Mouse (Mus musculus): Measurements from ENCODE around the gene Zfp334. TPM values are rescaled to one million over a fixed set of nuclear protein-coding genes. Genes with fewer than 3 reads are reported as not detected.

Gene Zfp334
- polyA plus RNA-seq (2015; fragmentation: Nextera tagmentation; extraction: Ambion mirVana): 5.6 TPM in 2 replicates

- no peaks in the 10 kb centered on the region for H3K9me3 ChIP-seq
- peak within 1 kb of the TSS; percentile 81 for H3K27ac ChIP-seq
- peak within 1 kb of the TSS; percentile 64 for H3K4me2 ChIP-seq
- peak within 1 kb of the TSS; percentile 59 for H3K9ac ChIP-seq
- 2% methylated on average over 40 of the region's 40 CpGs for WGBS
- peak within 1 kb of the TSS; percentile 60 for H3K4me3 ChIP-seq (replicated peaks)
- no peaks in the 10 kb centered on the region for H3K27me3 ChIP-seq (replicated peaks)
- H3K36me3 ChIP-seq: peaks cover 23% of the 10 kb centered on the region
- ATAC-seq (ENCODE audit: insufficient read depth, low FRiP score, low read depth): peak; percentile 87
- H3K4me1 ChIP-seq: peaks cover 5% of the 10 kb centered on the region
Observed at GRCm38 (mm10) chr2:165387844-165388495, at the start of gene Zfp334. TSS of gene Zfp334 (minus strand) at chr2:165388259.

- Histone ChIP-seq H3K4me2 (no peak overlapping the region), H3K4me1 (no peaks in the 10 kb centered on the region), H3K27ac (no peak overlapping the region), H3K9me3 (no peaks in the 10 kb centered on the region), H3K27me3 (replicated peaks) (no peaks in the 10 kb centered on the region), H3K36me3 (no peaks in the 10 kb centered on the region), H3K9ac (no peak overlapping the region), H3K4me3 (replicated peaks) (no peak overlapping the region)
- no peak for ATAC-seq (ENCODE audit: insufficient read depth, low FRiP score, low read depth)
- WGBS: 29% methylated on average over 7 of the region's 7 CpGs
Observed at GRCm38 (mm10) chr2:165428694-165429093, 40.6 kb upstream of the Zfp334 start.

DNA sequence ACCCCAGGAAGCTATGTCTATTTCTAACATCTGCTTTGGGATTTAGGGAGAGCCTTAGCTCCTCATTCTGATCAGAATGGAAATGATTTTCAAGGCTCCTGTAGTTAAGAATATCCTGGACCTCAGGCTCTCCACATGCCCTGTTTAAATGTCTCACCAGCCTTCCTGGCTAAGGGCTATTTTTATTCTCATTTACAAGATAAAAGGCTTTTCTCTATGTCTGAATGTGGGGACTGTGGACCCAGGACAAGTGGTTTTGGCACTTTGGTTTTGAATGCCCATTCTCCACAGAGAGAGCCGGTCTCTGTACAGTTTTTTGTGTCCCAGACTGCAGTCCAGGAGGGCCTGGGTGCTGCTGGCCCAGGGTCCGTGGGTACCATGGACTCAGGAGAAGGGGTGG is 32.1 kb upstream of the Zfp334 start:
- H3K9me3 ChIP-seq: no peaks in the 10 kb centered on the region
- H3K27ac ChIP-seq: no peak overlapping the region
- no peak overlapping the region for H3K4me2 ChIP-seq
- H3K4me1 ChIP-seq: no peaks in the 10 kb centered on the region
- H3K27me3 ChIP-seq (replicated peaks): no peaks in the 10 kb centered on the region
- H3K36me3 ChIP-seq: no peaks in the 10 kb centered on the region
- no peak for ATAC-seq (ENCODE audit: insufficient read depth, low FRiP score, low read depth)
- H3K9ac ChIP-seq: no peak overlapping the region
- WGBS: 73% methylated on average over 2 of the region's 2 CpGs
- H3K4me3 ChIP-seq (replicated peaks): no peak overlapping the region

DNA sequence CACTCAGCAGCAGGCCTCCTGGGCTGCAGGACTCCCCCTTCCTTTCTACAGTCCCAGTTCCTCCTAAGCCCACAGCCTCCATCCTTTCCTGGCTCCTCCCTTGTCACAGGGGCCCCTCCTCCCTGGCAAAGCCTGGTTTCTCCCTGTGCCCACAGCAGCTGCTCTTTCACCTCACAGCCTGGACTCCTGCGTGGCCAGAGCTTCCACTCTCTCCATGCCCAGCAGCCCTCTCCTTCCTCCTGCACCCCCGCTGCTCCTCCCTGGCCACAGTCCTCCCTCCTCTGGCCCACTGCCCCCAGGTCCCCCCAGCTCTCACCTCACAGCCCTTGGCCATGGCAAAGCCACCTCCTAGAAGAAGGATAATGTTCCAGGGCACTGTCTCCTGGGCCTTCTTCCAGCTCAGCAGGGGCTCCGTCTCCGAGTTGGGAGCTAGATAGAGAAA is 31.6 kb upstream of the Zfp334 start:
- H3K4me2 ChIP-seq: no peak overlapping the region
- no peak overlapping the region for H3K4me3 ChIP-seq (replicated peaks)
- no peaks in the 10 kb centered on the region for H3K4me1 ChIP-seq
- no peak overlapping the region for H3K9ac ChIP-seq
- H3K27ac ChIP-seq: no peak overlapping the region
- WGBS: 78% methylated on average over 4 of the region's 4 CpGs
- no peaks in the 10 kb centered on the region for H3K9me3 ChIP-seq
- no peaks in the 10 kb centered on the region for H3K27me3 ChIP-seq (replicated peaks)
- H3K36me3 ChIP-seq: no peaks in the 10 kb centered on the region
- ATAC-seq (ENCODE audit: insufficient read depth, low FRiP score, low read depth): no peak

DNA sequence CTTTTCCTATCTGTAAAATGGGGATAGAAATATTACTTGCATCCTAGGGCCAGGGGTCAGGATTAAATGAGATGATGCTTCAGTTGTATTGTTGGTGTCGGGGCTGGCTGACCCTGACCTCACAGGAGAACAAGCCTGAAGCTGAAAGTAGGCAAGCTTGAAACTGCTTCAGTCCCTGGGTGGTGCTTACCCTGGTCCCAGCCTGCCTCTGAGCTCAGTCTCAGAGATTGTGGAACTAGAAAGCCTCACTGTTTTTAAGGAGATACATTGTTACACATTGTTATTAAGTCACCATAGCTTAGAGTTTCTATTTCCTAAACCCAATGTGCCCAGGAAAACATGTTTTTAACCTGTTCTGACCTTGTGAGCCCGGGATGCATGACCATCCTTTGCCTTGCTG is 30.5 kb upstream of the Zfp334 start:
- Histone ChIP-seq H3K9me3 (no peaks in the 10 kb centered on the region), H3K36me3 (no peaks in the 10 kb centered on the region), H3K9ac (no peak overlapping the region), H3K4me2 (no peak overlapping the region), H3K27me3 (replicated peaks) (no peaks in the 10 kb centered on the region), H3K4me1 (no peaks in the 10 kb centered on the region), H3K27ac (no peak overlapping the region), H3K4me3 (replicated peaks) (no peak overlapping the region)
- 83% methylated on average over 2 of the region's 2 CpGs for WGBS
- ATAC-seq (ENCODE audit: insufficient read depth, low FRiP score, low read depth): no peak

GRCm38 (mm10) chr2:165417291-165417690 is 29.2 kb upstream of the Zfp334 start:
- peak; percentile 56; the same call in 1 of the 2 replicates for ATAC-seq (ENCODE audit: insufficient read depth, low FRiP score, low read depth)
- no peak overlapping the region for H3K4me3 ChIP-seq (replicated peaks)
- WGBS: 71% methylated on average over 7 of the region's 7 CpGs
- no peaks in the 10 kb centered on the region for H3K36me3 ChIP-seq
- H3K27ac ChIP-seq: no peak overlapping the region
- no peak overlapping the region for H3K9ac ChIP-seq
- H3K27me3 ChIP-seq (replicated peaks): no peaks in the 10 kb centered on the region
- no peak overlapping the region for H3K4me2 ChIP-seq
- no peaks in the 10 kb centered on the region for H3K9me3 ChIP-seq
- no peaks in the 10 kb centered on the region for H3K4me1 ChIP-seq

- Histone ChIP-seq H3K4me1 (no peaks in the 10 kb centered on the region), H3K36me3 (no peaks in the 10 kb centered on the region), H3K27ac (no peak overlapping the region), H3K9me3 (no peaks in the 10 kb centered on the region), H3K4me2 (no peak overlapping the region), H3K9ac (no peak overlapping the region), H3K4me3 (replicated peaks) (no peak overlapping the region), H3K27me3 (replicated peaks) (no peaks in the 10 kb centered on the region)
- no peak for ATAC-seq (ENCODE audit: insufficient read depth, low FRiP score, low read depth)
- 56% methylated on average over 6 of the region's 6 CpGs for WGBS
Observed at GRCm38 (mm10) chr2:165415795-165416194, 27.7 kb upstream of the Zfp334 start.

DNA sequence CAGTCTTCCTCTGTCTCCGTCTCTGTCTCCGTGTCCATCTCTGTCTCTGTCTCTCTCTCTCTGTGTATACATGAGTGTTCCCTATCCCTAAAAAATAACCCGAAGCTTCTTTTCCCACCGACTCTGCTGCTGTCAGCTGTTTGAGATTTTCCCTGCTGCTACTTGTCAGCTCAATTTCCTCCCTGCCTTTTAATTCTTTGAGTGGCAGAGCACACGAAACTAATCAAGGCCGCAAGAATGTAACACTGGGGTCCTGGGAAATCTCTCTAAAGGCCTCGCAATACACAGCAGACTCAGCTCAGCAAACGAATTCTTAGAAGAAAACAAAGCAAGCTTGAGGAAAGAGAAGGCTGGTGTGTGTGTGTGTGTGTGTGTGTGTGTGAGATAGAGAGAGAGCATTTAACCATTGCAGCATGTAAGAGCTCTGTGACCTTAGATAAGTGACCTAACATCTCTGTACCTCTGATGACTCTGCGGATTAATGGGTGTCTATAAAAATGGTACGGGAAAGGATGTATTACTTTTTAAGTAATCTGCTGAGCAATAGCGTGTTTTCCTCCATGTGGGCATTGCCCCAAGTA is 27.2 kb upstream of the Zfp334 start:
- Histone ChIP-seq H3K27me3 (replicated peaks) (no peaks in the 10 kb centered on the region), H3K36me3 (no peaks in the 10 kb centered on the region), H3K9me3 (no peaks in the 10 kb centered on the region), H3K9ac (no peak overlapping the region), H3K27ac (no peak overlapping the region), H3K4me2 (no peak overlapping the region), H3K4me3 (replicated peaks) (no peak overlapping the region), H3K4me1 (no peaks in the 10 kb centered on the region)
- no peak for ATAC-seq (ENCODE audit: insufficient read depth, low FRiP score, low read depth)
- WGBS: 42% methylated on average over 11 of the region's 11 CpGs

DNA sequence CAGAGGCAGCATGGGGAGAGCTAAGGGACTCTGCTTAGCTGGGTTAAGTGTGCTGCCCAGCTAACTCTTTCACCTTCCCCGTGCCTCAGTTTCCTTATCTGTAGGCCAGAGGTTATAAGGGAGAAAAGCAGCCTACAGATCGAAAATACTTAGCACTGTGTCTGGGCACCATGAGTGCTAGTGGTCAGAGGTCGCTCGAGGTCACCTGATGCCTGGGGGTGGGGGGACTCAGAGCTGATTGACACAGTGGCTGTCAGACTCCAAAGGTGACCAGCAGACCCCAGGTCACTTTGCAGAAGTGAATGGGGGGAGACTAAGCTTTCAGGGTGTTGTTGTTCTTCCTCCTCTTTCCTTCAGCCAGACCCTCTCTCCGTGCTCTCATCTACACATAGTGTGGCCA is 26.3 kb upstream of the Zfp334 start:
- WGBS: 68% methylated on average over 5 of the region's 5 CpGs

DNA sequence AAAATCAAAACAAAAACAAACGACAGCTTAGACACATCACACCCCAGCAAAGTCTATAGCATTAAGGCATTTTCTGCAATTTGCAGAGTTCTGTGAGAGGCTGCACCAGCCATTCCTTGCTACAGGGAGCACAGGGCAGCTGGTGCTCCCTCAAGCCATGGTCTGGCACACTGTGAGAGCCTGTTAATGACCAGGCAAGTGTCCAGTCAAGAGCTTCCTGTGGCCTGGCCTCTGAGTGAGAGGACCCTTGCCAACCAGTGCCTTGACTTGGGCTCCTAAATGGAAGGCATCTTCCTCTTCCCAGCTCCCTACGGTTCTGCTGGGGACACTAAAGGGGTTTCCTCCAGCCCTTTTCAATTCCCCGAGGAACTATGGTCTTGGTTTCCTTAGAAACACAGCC is 25.8 kb upstream of the Zfp334 start:
- H3K4me3 ChIP-seq (replicated peaks): no peak overlapping the region
- no peaks in the 10 kb centered on the region for H3K27me3 ChIP-seq (replicated peaks)
- no peak for ATAC-seq (ENCODE audit: insufficient read depth, low FRiP score, low read depth)
- no peaks in the 10 kb centered on the region for H3K9me3 ChIP-seq
- no peak overlapping the region for H3K9ac ChIP-seq
- WGBS: 63% methylated on average over 3 of the region's 3 CpGs
- H3K36me3 ChIP-seq: no peaks in the 10 kb centered on the region
- H3K27ac ChIP-seq: no peak overlapping the region
- H3K4me2 ChIP-seq: no peak overlapping the region
- H3K4me1 ChIP-seq: no peaks in the 10 kb centered on the region

More for the DNA sequence above, 26.3 kb upstream of the Zfp334 start:
- Histone ChIP-seq H3K9ac (no peak overlapping the region), H3K36me3 (no peaks in the 10 kb centered on the region), H3K4me1 (no peaks in the 10 kb centered on the region), H3K27ac (no peak overlapping the region), H3K9me3 (no peaks in the 10 kb centered on the region), H3K4me2 (no peak overlapping the region), H3K27me3 (replicated peaks) (no peaks in the 10 kb centered on the region), H3K4me3 (replicated peaks) (no peak overlapping the region)
- no peak for ATAC-seq (ENCODE audit: insufficient read depth, low FRiP score, low read depth)

DNA sequence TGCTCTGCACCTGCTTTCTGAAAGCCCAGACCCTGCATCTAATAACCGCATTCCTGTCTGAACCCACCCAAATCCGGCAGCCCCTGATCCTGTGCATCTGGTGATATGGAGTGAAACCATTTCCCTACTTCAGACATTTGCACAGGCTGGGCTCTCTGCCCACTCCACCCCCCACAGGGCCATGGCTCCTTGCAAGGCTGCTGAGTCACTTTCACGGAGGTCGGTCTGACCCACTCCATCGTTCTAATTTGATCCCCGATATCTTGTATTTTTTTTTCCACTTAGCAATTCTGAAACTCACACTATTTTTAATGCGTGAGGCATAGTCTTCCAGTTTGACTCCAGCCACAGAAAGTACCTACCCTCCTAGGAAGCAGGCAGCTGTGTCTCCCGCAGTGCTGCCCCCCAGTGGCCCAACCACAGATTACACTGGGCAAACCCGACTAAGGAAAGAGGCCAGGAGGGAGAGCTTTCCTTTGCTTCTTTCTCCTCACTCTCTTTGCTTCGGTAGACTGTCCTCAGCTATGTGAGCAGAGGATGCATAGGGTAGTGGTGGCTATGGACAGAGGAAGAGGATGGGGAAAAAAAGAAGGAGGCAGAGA is 19.7 kb upstream of the Zfp334 start:
- ATAC-seq (ENCODE audit: insufficient read depth, low FRiP score, low read depth): no peak
- Histone ChIP-seq H3K4me3 (replicated peaks) (no peak overlapping the region), H3K27ac (no peak overlapping the region), H3K9ac (no peak overlapping the region), H3K9me3 (no peaks in the 10 kb centered on the region), H3K4me2 (no peak overlapping the region), H3K27me3 (replicated peaks) (no peaks in the 10 kb centered on the region), H3K4me1 (peaks cover 6% of the 10 kb centered on the region; the same call in 1 of the 2 replicates), H3K36me3 (no peaks in the 10 kb centered on the region)
- WGBS: 39% methylated on average over 10 of the region's 10 CpGs

DNA sequence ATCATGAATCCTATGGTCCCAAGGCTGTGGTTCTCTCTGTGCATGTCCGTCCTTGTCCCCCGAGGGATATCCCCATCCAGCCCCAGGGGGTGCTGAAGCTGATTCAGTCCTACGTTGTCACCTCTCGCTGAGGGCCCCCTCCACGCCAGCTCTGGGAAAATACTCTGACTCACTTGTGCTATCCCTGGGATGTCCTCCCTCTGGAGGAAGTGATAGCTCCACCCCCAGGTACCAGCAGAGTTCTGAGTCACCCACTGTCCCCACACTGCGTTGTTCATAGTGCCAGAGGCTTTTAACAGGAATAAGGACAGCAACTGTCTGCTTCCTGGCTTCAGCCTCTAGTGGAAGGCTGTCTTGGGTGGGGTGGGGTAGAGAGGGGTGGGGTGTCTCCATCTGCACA is 17.3 kb upstream of the Zfp334 start:
- H3K27ac ChIP-seq: peak overlapping the region; percentile 31; the same call in 1 of the 2 replicates
- H3K4me2 ChIP-seq: no peak overlapping the region
- peaks cover 13% of the 10 kb centered on the region; the same call in 1 of the 2 replicates for H3K4me1 ChIP-seq
- no peak overlapping the region for H3K4me3 ChIP-seq (replicated peaks)
- H3K9ac ChIP-seq: no peak overlapping the region
- 38% methylated on average over 6 of the region's 6 CpGs for WGBS
- no peaks in the 10 kb centered on the region for H3K36me3 ChIP-seq
- ATAC-seq (ENCODE audit: insufficient read depth, low FRiP score, low read depth): peak; percentile 48; the same call in 1 of the 2 replicates
- H3K9me3 ChIP-seq: no peaks in the 10 kb centered on the region
- no peaks in the 10 kb centered on the region for H3K27me3 ChIP-seq (replicated peaks)

Data from stomach, embryonic 15.5 days (tissue).